Mouse (Mus musculus): ENCODE results near the gene Ccdc141. TPM values are rescaled to one million over a fixed set of nuclear protein-coding genes. Genes with fewer than 3 reads are reported as not detected.

The Ccdc141 gene
- polyA plus RNA-seq, 1 experiment from 2014 or later = 18.4 TPM

GRCm38 (mm10) chr2:77113867-77114266 lies 56.6 kb downstream of the Ccdc141 start:
- Histone ChIP-seq H3K4me1 (no peaks in the 10 kb centered on the region), H3K9ac (no peak overlapping the region), H3K4me2 (replicated peaks) (no peak overlapping the region), H3K36me3 (no peaks in the 10 kb centered on the region), H3K4me3 (no peak overlapping the region), H3K27me3 (no peaks in the 10 kb centered on the region), H3K27ac (no peak overlapping the region), H3K9me3 (no peaks in the 10 kb centered on the region)
- ATAC-seq (ENCODE audit: low FRiP score, low read depth) = no peak
- 69% methylated on average over 8 of the region's 8 CpGs for WGBS

- H3K4me3 ChIP-seq = no peak overlapping the region
- no peak for ATAC-seq (ENCODE audit: low FRiP score, low read depth)
- WGBS = 82% methylated on average over 5 of the region's 5 CpGs
Measured at GRCm38 (mm10) chr2:77113026-77113425, 57.4 kb downstream of the Ccdc141 start.

GRCm38 (mm10) chr2:77111095-77111494 lies 59.3 kb downstream of the Ccdc141 start:
- Histone ChIP-seq H3K27me3 (no peaks in the 10 kb centered on the region), H3K27ac (no peak overlapping the region), H3K9ac (no peak overlapping the region), H3K4me3 (no peak overlapping the region), H3K4me1 (no peaks in the 10 kb centered on the region), H3K4me2 (replicated peaks) (no peak overlapping the region), H3K9me3 (no peaks in the 10 kb centered on the region), H3K36me3 (no peaks in the 10 kb centered on the region)
- ATAC-seq (ENCODE audit: low FRiP score, low read depth) = no peak
- 92% methylated on average over 2 of the region's 2 CpGs for WGBS

More at GRCm38 (mm10) chr2:77113026-77113425, 57.4 kb downstream of the Ccdc141 start:
- Histone ChIP-seq H3K9ac (no peak overlapping the region), H3K36me3 (no peaks in the 10 kb centered on the region), H3K4me1 (no peaks in the 10 kb centered on the region), H3K4me2 (replicated peaks) (no peak overlapping the region), H3K9me3 (no peaks in the 10 kb centered on the region), H3K27ac (no peak overlapping the region), H3K27me3 (no peaks in the 10 kb centered on the region)

GRCm38 (mm10) chr2:77110365-77110764 lies 60.1 kb downstream of the Ccdc141 start:
- Histone ChIP-seq H3K36me3 (no peaks in the 10 kb centered on the region), H3K4me2 (replicated peaks) (no peak overlapping the region), H3K27ac (no peak overlapping the region), H3K4me1 (no peaks in the 10 kb centered on the region), H3K4me3 (no peak overlapping the region), H3K27me3 (no peaks in the 10 kb centered on the region), H3K9ac (no peak overlapping the region), H3K9me3 (no peaks in the 10 kb centered on the region)
- ATAC-seq (ENCODE audit: low FRiP score, low read depth) = no peak
- 76% methylated on average over 4 of the region's 4 CpGs for WGBS

GRCm38 (mm10) chr2:77109506-77110123 lies 60.8 kb downstream of the Ccdc141 start:
- Histone ChIP-seq H3K4me2 (replicated peaks) (no peak overlapping the region), H3K4me3 (no peak overlapping the region), H3K27me3 (no peaks in the 10 kb centered on the region), H3K9ac (no peak overlapping the region), H3K9me3 (no peaks in the 10 kb centered on the region), H3K4me1 (no peaks in the 10 kb centered on the region), H3K27ac (no peak overlapping the region), H3K36me3 (no peaks in the 10 kb centered on the region)
- WGBS = 88% methylated on average over 8 of the region's 8 CpGs
- no peak for ATAC-seq (ENCODE audit: low FRiP score, low read depth)

- 79% methylated on average over 5 of the region's 5 CpGs for WGBS
- no peaks in the 10 kb centered on the region for H3K36me3 ChIP-seq
- H3K4me3 ChIP-seq = no peak overlapping the region
- H3K4me2 ChIP-seq (replicated peaks) = no peak overlapping the region
- no peak overlapping the region for H3K27ac ChIP-seq
- H3K9me3 ChIP-seq = no peaks in the 10 kb centered on the region
- H3K4me1 ChIP-seq = no peaks in the 10 kb centered on the region
- no peak overlapping the region for H3K9ac ChIP-seq
- H3K27me3 ChIP-seq = no peaks in the 10 kb centered on the region
- ATAC-seq (ENCODE audit: low FRiP score, low read depth) = no peak
Measured at GRCm38 (mm10) chr2:77108562-77108961, 61.9 kb downstream of the Ccdc141 start.

GRCm38 (mm10) chr2:77106150-77106549 lies 64.3 kb downstream of the Ccdc141 start:
- H3K4me2 ChIP-seq (replicated peaks) = no peak overlapping the region

GRCm38 (mm10) chr2:77105006-77105715 lies 65.3 kb downstream of the Ccdc141 start:
- H3K36me3 ChIP-seq = no peaks in the 10 kb centered on the region
- no peaks in the 10 kb centered on the region for H3K4me1 ChIP-seq
- H3K27me3 ChIP-seq = no peaks in the 10 kb centered on the region
- no peak overlapping the region for H3K4me2 ChIP-seq (replicated peaks)
- H3K9me3 ChIP-seq = no peaks in the 10 kb centered on the region
- 87% methylated on average over 8 of the region's 8 CpGs for WGBS
- no peak overlapping the region for H3K4me3 ChIP-seq
- no peak overlapping the region for H3K9ac ChIP-seq
- H3K27ac ChIP-seq = no peak overlapping the region
- no peak for ATAC-seq (ENCODE audit: low FRiP score, low read depth)

More at GRCm38 (mm10) chr2:77106150-77106549, 64.3 kb downstream of the Ccdc141 start:
- no peaks in the 10 kb centered on the region for H3K4me1 ChIP-seq
- 90% methylated on average over 3 of the region's 3 CpGs for WGBS
- no peak overlapping the region for H3K9ac ChIP-seq
- H3K4me3 ChIP-seq = no peak overlapping the region
- no peaks in the 10 kb centered on the region for H3K27me3 ChIP-seq
- no peaks in the 10 kb centered on the region for H3K36me3 ChIP-seq
- no peak for ATAC-seq (ENCODE audit: low FRiP score, low read depth)
- H3K9me3 ChIP-seq = no peaks in the 10 kb centered on the region
- no peak overlapping the region for H3K27ac ChIP-seq

- no peak overlapping the region for H3K4me3 ChIP-seq
- H3K27ac ChIP-seq = no peak overlapping the region
- no peaks in the 10 kb centered on the region for H3K4me1 ChIP-seq
- 91% methylated on average over 5 of the region's 5 CpGs for WGBS
- ATAC-seq (ENCODE audit: low FRiP score, low read depth) = no peak
- H3K36me3 ChIP-seq = no peaks in the 10 kb centered on the region
- H3K9me3 ChIP-seq = no peaks in the 10 kb centered on the region
- H3K27me3 ChIP-seq = no peaks in the 10 kb centered on the region
- no peak overlapping the region for H3K9ac ChIP-seq
- no peak overlapping the region for H3K4me2 ChIP-seq (replicated peaks)
Measured at GRCm38 (mm10) chr2:77102516-77102915, 67.9 kb downstream of the Ccdc141 start.

GRCm38 (mm10) chr2:77099814-77100213 lies 70.6 kb downstream of the Ccdc141 start:
- 93% methylated on average over 2 of the region's 2 CpGs for WGBS

GRCm38 (mm10) chr2:77098769-77099168 lies 71.7 kb downstream of the Ccdc141 start:
- ATAC-seq (ENCODE audit: low FRiP score, low read depth) = no peak
- WGBS = 84% methylated on average over 3 of the region's 3 CpGs
- Histone ChIP-seq H3K36me3 (no peaks in the 10 kb centered on the region), H3K9me3 (no peaks in the 10 kb centered on the region), H3K4me3 (no peak overlapping the region), H3K9ac (no peak overlapping the region), H3K4me2 (replicated peaks) (no peak overlapping the region), H3K27ac (no peak overlapping the region), H3K4me1 (peaks cover 4% of the 10 kb centered on the region; the same call in 1 of the 2 replicates), H3K27me3 (no peaks in the 10 kb centered on the region)

More at GRCm38 (mm10) chr2:77099814-77100213, 70.6 kb downstream of the Ccdc141 start:
- Histone ChIP-seq H3K27ac (no peak overlapping the region), H3K9ac (no peak overlapping the region), H3K4me2 (replicated peaks) (no peak overlapping the region), H3K36me3 (no peaks in the 10 kb centered on the region), H3K9me3 (no peaks in the 10 kb centered on the region), H3K4me3 (no peak overlapping the region), H3K4me1 (no peaks in the 10 kb centered on the region), H3K27me3 (no peaks in the 10 kb centered on the region)
- ATAC-seq (ENCODE audit: low FRiP score, low read depth) = no peak

GRCm38 (mm10) chr2:77091749-77092148 lies 78.7 kb downstream of the Ccdc141 start:
- Histone ChIP-seq H3K4me1 (peaks cover 9% of the 10 kb centered on the region; the same call in 1 of the 2 replicates), H3K27me3 (no peaks in the 10 kb centered on the region), H3K4me2 (replicated peaks) (no peak overlapping the region), H3K36me3 (no peaks in the 10 kb centered on the region), H3K9me3 (no peaks in the 10 kb centered on the region), H3K4me3 (no peak overlapping the region), H3K9ac (no peak overlapping the region), H3K27ac (no peak overlapping the region)
- no peak for ATAC-seq (ENCODE audit: low FRiP score, low read depth)
- WGBS = 85% methylated on average over 4 of the region's 4 CpGs
